Mouse (Mus musculus): ENCODE measurements around the gene Klrb1c.

DNA sequence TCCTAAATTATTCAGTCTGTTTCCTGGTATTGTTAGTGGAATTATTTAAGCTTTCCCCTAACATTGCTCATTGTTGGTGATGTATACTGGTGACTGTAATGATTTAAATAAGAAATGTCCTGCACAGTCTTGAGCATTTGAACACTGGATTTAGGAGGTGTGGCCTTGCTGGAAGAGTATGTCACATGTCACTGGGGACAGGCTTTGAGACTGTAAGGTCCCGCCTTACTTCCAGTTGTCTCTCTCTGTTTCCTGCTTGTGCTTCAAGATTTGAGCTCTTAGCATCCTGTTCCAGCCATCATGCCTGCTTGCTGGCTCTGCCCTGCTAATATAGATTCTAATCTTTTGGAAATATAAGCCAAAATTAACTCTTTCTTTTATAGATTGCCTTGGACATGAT is 23.8 kb downstream of the Klrb1c start:
- no peak for TF ChIP-seq CTCF (IDR thresholded peaks at IDR 0.05; ENCODE audit: low read depth, low read length)
- TF ChIP-seq TAL1 (conservative IDR thresholded peaks at IDR 0.05; ENCODE audit: low read depth, low read length): no peak
- TF ChIP-seq GATA2 (IDR thresholded peaks at IDR 0.05; ENCODE audit: borderline replicate concordance, low read depth, low read length): no peak
